Mouse (Mus musculus) hindbrain, embryonic 11.5 days (tissue): ENCODE data around the gene Ndufa12. TPM values are rescaled to one million over a fixed set of nuclear protein-coding genes. Genes with fewer than 3 reads are reported as not detected.

Experiments used
- ATAC-seq: fragments of 200-750 bp; cut with Nextera tagmentation; 2 replicates; pipeline ENCODE4 v1.8.0; 2017; ENCODE audit warnings: mild to moderate bottlenecking, moderate TSS enrichment, moderate library complexity; ENCODE audit not compliant: low FRiP score
- DNase-seq: peaks from one replicate; pipeline ENCODE4 v3.0.0-alpha.2; 2015; ENCODE audit warnings: low spot score
- H3K27ac ChIP-seq: fragments of 300-500 bp; sonication (generic); 2 replicates; pipeline ENCODE4 v1.5.1; 2014; ENCODE audit warnings: mild to moderate bottlenecking, low read depth, low read length
- H3K27me3 ChIP-seq: fragments of 300-500 bp; sonication (generic); 2 replicates; pipeline ENCODE4 v1.6.1; 2014; ENCODE audit warnings: mild to moderate bottlenecking, low read length, moderate library complexity, mixed read lengths; ENCODE audit not compliant: control insufficient read depth, insufficient read depth
- H3K36me3 ChIP-seq: fragments of 300-500 bp; sonication (generic); 2 replicates; pipeline ENCODE4 v1.6.1; 2014; ENCODE audit warnings: mild to moderate bottlenecking, low read length, moderate library complexity, mixed read lengths; ENCODE audit not compliant: control insufficient read depth, insufficient read depth
- H3K4me1 ChIP-seq: fragments of 300-500 bp; sonication (generic); replicated peaks from 2 replicates; pipeline ENCODE4 v1.6.1; 2014; ENCODE audit warnings: low read length, mixed read lengths; ENCODE audit not compliant: control insufficient read depth, insufficient read depth
- H3K4me2 ChIP-seq: fragments of 300-500 bp; sonication (generic); replicated peaks from 2 replicates; pipeline ENCODE4 v1.6.1; 2014; ENCODE audit warnings: mild to moderate bottlenecking, low read depth, low read length
- H3K4me3 ChIP-seq: fragments of 300-500 bp; sonication (generic); 2 replicates; pipeline ENCODE4 v1.5.1; 2014; ENCODE audit warnings: low read depth, low read length
- H3K9ac ChIP-seq: fragments of 300-500 bp; sonication (generic); 2 replicates; pipeline ENCODE4 v1.6.1; 2014; ENCODE audit warnings: low read depth, low read length
- H3K9me3 ChIP-seq: fragments of 300-500 bp; sonication (generic); 2 replicates; pipeline ENCODE4 v1.6.1; 2016; ENCODE audit warnings: low read length; ENCODE audit not compliant: control insufficient read depth
- WGBS: fragments of 180-500 bp; shearing (Covaris S2); extraction: QIAGEN DNeasy Blood & Tissue Kit; methylation state at CpG from one replicate; pipeline ENCODE4 v1.1.7; 2014; 5-methylcytosine and 5-hydroxymethylcytosine counted together
- polyA plus RNA-seq: library from polyadenylated mRNA; unstranded; fragments of >200 nt; fragmentation: Nextera tagmentation; extraction: Ambion mirVana; gene quantifications from 2 replicates; pipeline ENCODE4 v1.2.1, GENCODE M21; 2014

The Ndufa12 gene
- polyA plus RNA-seq, 1 experiment from 2014 or later: 451 TPM

GRCm38 (mm10) chr10:94249575-94250456 is 51.3 kb downstream of the Ndufa12 start:
- Histone ChIP-seq H3K27ac (no peak overlapping the region), H3K27me3 (no peaks in the 10 kb centered on the region), H3K4me3 (no peak overlapping the region), H3K4me2 (no peak overlapping the region), H3K9me3 (no peaks in the 10 kb centered on the region), H3K9ac (no peak overlapping the region), H3K4me1 (no peaks in the 10 kb centered on the region; the same call in 1 of the 2 replicates), H3K36me3 (no peaks in the 10 kb centered on the region)
- DNase-seq (peak; percentile 57), ATAC-seq (peak; percentile 88)
- WGBS: 48% methylated on average over 22 of the region's 22 CpGs

- 77% methylated on average over 17 of the region's 17 CpGs for WGBS
- ATAC-seq (no peak), DNase-seq (no peak)
- Histone ChIP-seq H3K27ac (no peak overlapping the region), H3K27me3 (no peaks in the 10 kb centered on the region), H3K4me2 (no peak overlapping the region), H3K36me3 (no peaks in the 10 kb centered on the region), H3K9ac (no peak overlapping the region), H3K4me3 (no peak overlapping the region), H3K9me3 (no peaks in the 10 kb centered on the region), H3K4me1 (no peaks in the 10 kb centered on the region; the same call in 1 of the 2 replicates)
These were observed 54.8 kb downstream of the Ndufa12 start for GRCm38 (mm10) chr10:94253260-94253807.

- no peak overlapping the region for H3K4me2 ChIP-seq
- H3K9me3 ChIP-seq: no peaks in the 10 kb centered on the region
- H3K27ac ChIP-seq: no peak overlapping the region
- H3K27me3 ChIP-seq: no peaks in the 10 kb centered on the region
- 75% methylated on average over 3 of the region's 3 CpGs for WGBS
- H3K36me3 ChIP-seq: no peaks in the 10 kb centered on the region
- no peak overlapping the region for H3K9ac ChIP-seq
- no peaks in the 10 kb centered on the region; the same call in 1 of the 2 replicates for H3K4me1 ChIP-seq
- DNase-seq: no peak
- H3K4me3 ChIP-seq: no peak overlapping the region
- no peak for ATAC-seq
These were observed 56.2 kb downstream of the Ndufa12 start for GRCm38 (mm10) chr10:94254766-94255165.

GRCm38 (mm10) chr10:94255744-94256143 is 57.2 kb downstream of the Ndufa12 start:
- no peaks in the 10 kb centered on the region for H3K36me3 ChIP-seq
- no peaks in the 10 kb centered on the region for H3K4me1 ChIP-seq
- no peak overlapping the region for H3K9ac ChIP-seq
- no peak overlapping the region for H3K27ac ChIP-seq
- 47% methylated on average over 6 of the region's 6 CpGs for WGBS
- H3K9me3 ChIP-seq: no peaks in the 10 kb centered on the region
- no peaks in the 10 kb centered on the region for H3K27me3 ChIP-seq
- H3K4me2 ChIP-seq: no peak overlapping the region
- H3K4me3 ChIP-seq: no peak overlapping the region
- no peak for DNase-seq
- no peak for ATAC-seq

- H3K4me2 ChIP-seq: no peak overlapping the region
- H3K36me3 ChIP-seq: no peaks in the 10 kb centered on the region
- 92% methylated on average over 4 of the region's 4 CpGs for WGBS
- no peak overlapping the region for H3K27ac ChIP-seq
- no peaks in the 10 kb centered on the region for H3K9me3 ChIP-seq
- DNase-seq: no peak
- H3K27me3 ChIP-seq: no peaks in the 10 kb centered on the region
- no peak overlapping the region for H3K9ac ChIP-seq
- H3K4me1 ChIP-seq: no peaks in the 10 kb centered on the region
- no peak overlapping the region for H3K4me3 ChIP-seq
- ATAC-seq: no peak
These were observed 58.0 kb downstream of the Ndufa12 start for GRCm38 (mm10) chr10:94256518-94256917.

- Histone ChIP-seq H3K9me3 (no peaks in the 10 kb centered on the region), H3K27ac (no peak overlapping the region), H3K4me1 (no peaks in the 10 kb centered on the region), H3K36me3 (no peaks in the 10 kb centered on the region), H3K4me3 (no peak overlapping the region), H3K9ac (no peak overlapping the region), H3K27me3 (no peaks in the 10 kb centered on the region), H3K4me2 (no peak overlapping the region)
- ATAC-seq (no peak), DNase-seq (no peak)
- WGBS: 80% methylated on average over 1 of the region's 1 CpGs
These were observed 62.0 kb downstream of the Ndufa12 start for GRCm38 (mm10) chr10:94260544-94260943.

- no peak for DNase-seq
- Histone ChIP-seq H3K27ac (no peak overlapping the region), H3K4me3 (no peak overlapping the region), H3K9me3 (no peaks in the 10 kb centered on the region), H3K4me1 (no peaks in the 10 kb centered on the region), H3K36me3 (no peaks in the 10 kb centered on the region), H3K27me3 (no peaks in the 10 kb centered on the region), H3K4me2 (no peak overlapping the region), H3K9ac (no peak overlapping the region)
- 89% methylated on average over 13 of the region's 13 CpGs for WGBS
- ATAC-seq: no peak
These were observed 64.1 kb downstream of the Ndufa12 start for GRCm38 (mm10) chr10:94262646-94263045.

- H3K4me3 ChIP-seq: no peak overlapping the region
- 75% methylated on average over 3 of the region's 3 CpGs for WGBS
- H3K4me1 ChIP-seq: no peaks in the 10 kb centered on the region
- no peak overlapping the region for H3K4me2 ChIP-seq
- H3K27ac ChIP-seq: no peak overlapping the region
- no peak overlapping the region for H3K9ac ChIP-seq
- no peaks in the 10 kb centered on the region for H3K27me3 ChIP-seq
- DNase-seq (no peak), ATAC-seq (no peak)
- H3K36me3 ChIP-seq: no peaks in the 10 kb centered on the region
- H3K9me3 ChIP-seq: no peaks in the 10 kb centered on the region
These were observed 64.7 kb downstream of the Ndufa12 start for GRCm38 (mm10) chr10:94263211-94263610.
